Mouse (Mus musculus) intestine, embryonic 16.5 days (tissue): Measurements from ENCODE around the gene Sema3g. TPM values are rescaled to one million over a fixed set of nuclear protein-coding genes. Genes with fewer than 3 reads are reported as not detected.

Experiments
- ATAC-seq: fragments of 200-750 bp; cut with Nextera tagmentation; 2 replicates; pipeline ENCODE4 v1.8.0; 2017; ENCODE audit warnings: moderate TSS enrichment, moderate library complexity
- H3K27ac ChIP-seq: fragments of 300-500 bp; sonication (generic); 2 replicates; pipeline ENCODE4 v1.5.1; 2014; ENCODE audit warnings: mild to moderate bottlenecking, low read length
- H3K27me3 ChIP-seq: fragments of 300-500 bp; sonication (generic); replicated peaks from 2 replicates; pipeline ENCODE4 v1.6.1; 2014; ENCODE audit warnings: low read length, control low read depth, mixed read lengths; ENCODE audit not compliant: control insufficient read depth, insufficient read depth
- H3K36me3 ChIP-seq: fragments of 300-500 bp; sonication (generic); 2 replicates; pipeline ENCODE4 v1.6.1; 2014; ENCODE audit warnings: low read length, control low read depth; ENCODE audit not compliant: control insufficient read depth, insufficient read depth
- H3K4me1 ChIP-seq: fragments of 300-500 bp; sonication (generic); 2 replicates; pipeline ENCODE4 v1.6.1; 2014; ENCODE audit warnings: low read length, control low read depth, mixed read lengths; ENCODE audit not compliant: control insufficient read depth, insufficient read depth
- H3K4me2 ChIP-seq: fragments of 300-500 bp; sonication (generic); 2 replicates; pipeline ENCODE4 v1.6.1; 2014; ENCODE audit warnings: low read depth, low read length, control low read depth
- H3K4me3 ChIP-seq: fragments of 300-500 bp; sonication (generic); 2 replicates; pipeline ENCODE4 v1.5.1; 2014; ENCODE audit warnings: mild to moderate bottlenecking, low read length
- H3K9ac ChIP-seq: fragments of 300-500 bp; sonication (generic); 2 replicates; pipeline ENCODE4 v1.6.1; 2014; ENCODE audit warnings: low read depth, low read length
- H3K9me3 ChIP-seq: fragments of 300-500 bp; sonication (generic); 2 replicates; pipeline ENCODE4 v1.6.1; 2016; ENCODE audit warnings: low read length, control low read depth; ENCODE audit not compliant: control insufficient read depth
- WGBS: fragments of 180-500 bp; shearing (Covaris S2); extraction: QIAGEN DNeasy Blood & Tissue Kit; methylation state at CpG from one replicate; pipeline ENCODE4 v1.1.7; 2014; 5-methylcytosine and 5-hydroxymethylcytosine counted together
- polyA plus RNA-seq: library from polyadenylated mRNA; unstranded; fragments of >200 nt; fragmentation: Nextera tagmentation; extraction: Ambion mirVana; gene quantifications from 2 replicates; pipeline ENCODE4 v1.2.1, GENCODE M21; 2015

The Sema3g gene
- 0.51 and 0.67 TPM in 2 replicates for polyA plus RNA-seq

GRCm38 (mm10) chr14:31217666-31218065, at the start of gene Sema3g:
TSS of gene Sema3g (plus strand) at chr14:31217860.
- no peaks in the 10 kb centered on the region for H3K9me3 ChIP-seq
- peak within 1 kb of the TSS; percentile 4; the same call in 1 of the 2 replicates for H3K4me2 ChIP-seq
- no peaks in the 10 kb centered on the region for H3K27me3 ChIP-seq
- peak; percentile 81 for ATAC-seq
- no peak within 1 kb of the TSS for H3K27ac ChIP-seq
- H3K4me1 ChIP-seq = 0 out of 2 replicates have a peak, but pooled peaks cover 4% of the 10 kb centered on the region
- WGBS = 8% methylated on average over 11 of the region's 11 CpGs
- peak within 1 kb of the TSS; percentile 49 for H3K9ac ChIP-seq
- H3K36me3 ChIP-seq = no peaks in the 10 kb centered on the region
- H3K4me3 ChIP-seq = no peak within 1 kb of the TSS

- H3K9me3 ChIP-seq = no peaks in the 10 kb centered on the region
- H3K4me1 ChIP-seq = peaks cover 5% of the 10 kb centered on the region
- no peak within 1 kb of the TSS for H3K4me2 ChIP-seq
- H3K27ac ChIP-seq = peak within 1 kb of the TSS; percentile 11; the same call in 1 of the 2 replicates
- H3K9ac ChIP-seq = peak within 1 kb of the TSS; percentile 6; the same call in 1 of the 2 replicates
- no peaks in the 10 kb centered on the region for H3K27me3 ChIP-seq
- no peak for ATAC-seq
- H3K36me3 ChIP-seq = peaks cover 17% of the 10 kb centered on the region
- peak within 1 kb of the TSS; percentile 13 for H3K4me3 ChIP-seq
- WGBS = 33% methylated on average over 10 of the region's 10 CpGs
Measured at GRCm38 (mm10) chr14:31168425-31168824, 49.2 kb upstream of the Sema3g start, which contains the start of gene Stab1. TSS of gene Stab1 (minus strand) at chr14:31168641.

GRCm38 (mm10) chr14:31169508-31169907, 48.2 kb upstream of the Sema3g start:
- peaks cover 6% of the 10 kb centered on the region; the same call in 1 of the 2 replicates for H3K4me1 ChIP-seq
- ATAC-seq = no peak
- H3K27ac ChIP-seq = no peak overlapping the region
- H3K4me2 ChIP-seq = no peak overlapping the region
- H3K27me3 ChIP-seq = no peaks in the 10 kb centered on the region
- no peaks in the 10 kb centered on the region for H3K9me3 ChIP-seq
- WGBS = 75% methylated on average over 6 of the region's 6 CpGs
- no peak overlapping the region for H3K4me3 ChIP-seq
- peaks cover 27% of the 10 kb centered on the region for H3K36me3 ChIP-seq
- H3K9ac ChIP-seq = no peak overlapping the region

- Histone ChIP-seq H3K4me2 (no peak overlapping the region), H3K9me3 (no peaks in the 10 kb centered on the region), H3K27ac (no peak overlapping the region), H3K4me3 (no peak overlapping the region), H3K36me3 (peaks cover 30% of the 10 kb centered on the region), H3K27me3 (no peaks in the 10 kb centered on the region), H3K4me1 (peaks cover 6% of the 10 kb centered on the region; the same call in 1 of the 2 replicates), H3K9ac (no peak overlapping the region)
- 83% methylated on average over 13 of the region's 13 CpGs for WGBS
- no peak for ATAC-seq
Measured at GRCm38 (mm10) chr14:31170963-31171362, 46.7 kb upstream of the Sema3g start.

GRCm38 (mm10) chr14:31171386-31171785, 46.3 kb upstream of the Sema3g start:
- H3K4me3 ChIP-seq = no peak overlapping the region
- no peak for ATAC-seq
- no peaks in the 10 kb centered on the region for H3K9me3 ChIP-seq
- H3K4me1 ChIP-seq = peaks cover 5% of the 10 kb centered on the region; the same call in 1 of the 2 replicates
- H3K36me3 ChIP-seq = peaks cover 34% of the 10 kb centered on the region
- WGBS = 88% methylated on average over 11 of the region's 11 CpGs
- H3K4me2 ChIP-seq = no peak overlapping the region
- H3K9ac ChIP-seq = no peak overlapping the region
- no peak overlapping the region for H3K27ac ChIP-seq
- no peaks in the 10 kb centered on the region for H3K27me3 ChIP-seq

- Histone ChIP-seq H3K9me3 (no peaks in the 10 kb centered on the region), H3K4me3 (no peak overlapping the region), H3K27me3 (no peaks in the 10 kb centered on the region), H3K4me2 (no peak overlapping the region), H3K4me1 (peaks cover 3% of the 10 kb centered on the region; the same call in 1 of the 2 replicates), H3K27ac (no peak overlapping the region), H3K9ac (no peak overlapping the region), H3K36me3 (peaks cover 38% of the 10 kb centered on the region)
- 94% methylated on average over 15 of the region's 15 CpGs for WGBS
- ATAC-seq = no peak
Measured at GRCm38 (mm10) chr14:31171821-31172220, 45.8 kb upstream of the Sema3g start.

- Histone ChIP-seq H3K27ac (no peak overlapping the region), H3K36me3 (peaks cover 45% of the 10 kb centered on the region), H3K9ac (no peak overlapping the region), H3K9me3 (no peaks in the 10 kb centered on the region), H3K4me3 (no peak overlapping the region), H3K4me1 (peaks cover 3% of the 10 kb centered on the region; the same call in 1 of the 2 replicates), H3K27me3 (no peaks in the 10 kb centered on the region), H3K4me2 (no peak overlapping the region)
- no peak for ATAC-seq
- WGBS = 81% methylated on average over 18 of the region's 18 CpGs
Measured at GRCm38 (mm10) chr14:31172781-31173455, 44.7 kb upstream of the Sema3g start.

- WGBS = 87% methylated on average over 7 of the region's 7 CpGs
- Histone ChIP-seq H3K27ac (no peak overlapping the region), H3K27me3 (no peaks in the 10 kb centered on the region), H3K4me3 (no peak overlapping the region), H3K4me1 (peaks cover 3% of the 10 kb centered on the region; the same call in 1 of the 2 replicates), H3K9ac (no peak overlapping the region), H3K9me3 (no peaks in the 10 kb centered on the region), H3K4me2 (no peak overlapping the region), H3K36me3 (peaks cover 45% of the 10 kb centered on the region)
- ATAC-seq = no peak
Measured at GRCm38 (mm10) chr14:31173537-31173936, 44.1 kb upstream of the Sema3g start.

- Histone ChIP-seq H3K4me2 (no peak overlapping the region), H3K9me3 (no peaks in the 10 kb centered on the region), H3K27me3 (no peaks in the 10 kb centered on the region), H3K27ac (no peak overlapping the region), H3K4me3 (no peak overlapping the region), H3K4me1 (peaks cover 3% of the 10 kb centered on the region; the same call in 1 of the 2 replicates), H3K9ac (no peak overlapping the region), H3K36me3 (peaks cover 40% of the 10 kb centered on the region)
- ATAC-seq = no peak
- 93% methylated on average over 16 of the region's 16 CpGs for WGBS
Measured at GRCm38 (mm10) chr14:31177287-31177686, 40.4 kb upstream of the Sema3g start.
